Mouse (Mus musculus): ENCODE measurements around the gene Hoxa10.

The Hoxa10 gene

GRCm38 (mm10) chr6:52240389-52241000, at the start of gene Hoxa10:
Gene Hoxa10 (minus strand): TSS chr6:52240854.
- peak; percentile 93 for DNase-seq

GRCm38 (mm10) chr6:52290186-52290585, 49.5 kb upstream of the Hoxa10 start:
- no peak for DNase-seq

DNA sequence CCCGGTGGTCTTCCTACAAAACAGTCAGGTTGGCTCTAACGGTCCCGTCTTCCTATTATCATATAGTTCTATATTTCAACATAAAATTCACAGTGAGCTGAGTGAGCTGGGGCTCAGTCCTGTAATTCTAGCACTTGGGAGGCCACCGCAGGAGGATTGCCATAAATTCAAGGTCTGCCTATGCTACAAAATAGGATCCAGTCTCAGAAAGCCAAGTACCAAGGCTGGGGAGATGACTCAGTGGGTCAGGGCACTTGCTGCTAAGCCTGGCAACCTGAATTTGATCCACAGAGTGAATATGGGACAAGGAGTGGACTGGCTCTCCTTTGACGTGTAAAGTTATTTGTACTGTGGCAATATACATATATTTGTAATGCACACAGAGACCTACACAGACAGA, 43.2 kb upstream of the Hoxa10 start:
- DNase-seq, result no peak

DNA sequence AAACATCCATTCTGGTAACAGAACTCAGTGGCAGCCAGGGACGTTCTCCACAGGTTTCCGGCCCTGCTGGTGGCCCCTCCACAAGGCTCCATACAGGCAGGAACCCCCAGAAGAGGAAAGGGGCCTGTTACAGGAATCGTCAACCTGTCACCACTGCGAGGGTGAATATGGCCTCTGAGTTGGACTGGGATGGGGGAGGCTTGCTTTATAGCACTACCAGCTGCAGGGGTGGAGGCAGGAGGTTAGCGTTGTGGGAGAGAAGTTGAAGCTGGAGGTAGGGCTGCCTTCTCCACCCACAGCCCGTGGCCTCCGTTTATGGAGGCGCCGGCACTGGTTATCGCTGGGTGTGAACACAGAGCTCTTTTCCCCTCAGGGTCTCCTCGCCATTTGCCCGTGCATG, 40.4 kb upstream of the Hoxa10 start:
- no peak for DNase-seq

DNA sequence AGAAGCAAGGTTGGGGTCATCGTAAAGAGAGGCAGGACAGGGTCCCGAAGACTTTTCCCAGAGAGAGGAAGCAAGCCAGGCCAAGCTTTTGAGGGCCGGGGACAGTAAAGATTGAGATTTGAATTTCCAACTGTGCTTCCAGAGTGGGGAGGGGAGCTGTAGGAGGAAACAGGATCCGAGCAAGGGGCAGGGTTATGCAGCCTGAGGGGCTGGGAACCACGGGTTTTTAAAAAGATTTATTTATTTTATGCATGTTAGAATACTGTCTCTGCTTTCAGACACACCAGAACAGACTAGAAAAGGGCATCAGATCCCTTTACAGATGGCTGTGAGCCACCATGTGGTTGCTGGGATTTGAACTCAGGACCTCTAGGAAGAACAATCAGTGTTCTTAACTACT, 36.3 kb upstream of the Hoxa10 start:
- no peak for DNase-seq

- DNase-seq, result no peak
These were observed 35.7 kb upstream of the Hoxa10 start for GRCm38 (mm10) chr6:52276382-52276781.

GRCm38 (mm10) chr6:52275563-52276280, 35.1 kb upstream of the Hoxa10 start:
- no peak for DNase-seq

- no peak for DNase-seq
These were observed 33.9 kb upstream of the Hoxa10 start for GRCm38 (mm10) chr6:52274576-52274975.

GRCm38 (mm10) chr6:52273656-52274280, 33.1 kb upstream of the Hoxa10 start:
- DNase-seq, result no peak

DNA sequence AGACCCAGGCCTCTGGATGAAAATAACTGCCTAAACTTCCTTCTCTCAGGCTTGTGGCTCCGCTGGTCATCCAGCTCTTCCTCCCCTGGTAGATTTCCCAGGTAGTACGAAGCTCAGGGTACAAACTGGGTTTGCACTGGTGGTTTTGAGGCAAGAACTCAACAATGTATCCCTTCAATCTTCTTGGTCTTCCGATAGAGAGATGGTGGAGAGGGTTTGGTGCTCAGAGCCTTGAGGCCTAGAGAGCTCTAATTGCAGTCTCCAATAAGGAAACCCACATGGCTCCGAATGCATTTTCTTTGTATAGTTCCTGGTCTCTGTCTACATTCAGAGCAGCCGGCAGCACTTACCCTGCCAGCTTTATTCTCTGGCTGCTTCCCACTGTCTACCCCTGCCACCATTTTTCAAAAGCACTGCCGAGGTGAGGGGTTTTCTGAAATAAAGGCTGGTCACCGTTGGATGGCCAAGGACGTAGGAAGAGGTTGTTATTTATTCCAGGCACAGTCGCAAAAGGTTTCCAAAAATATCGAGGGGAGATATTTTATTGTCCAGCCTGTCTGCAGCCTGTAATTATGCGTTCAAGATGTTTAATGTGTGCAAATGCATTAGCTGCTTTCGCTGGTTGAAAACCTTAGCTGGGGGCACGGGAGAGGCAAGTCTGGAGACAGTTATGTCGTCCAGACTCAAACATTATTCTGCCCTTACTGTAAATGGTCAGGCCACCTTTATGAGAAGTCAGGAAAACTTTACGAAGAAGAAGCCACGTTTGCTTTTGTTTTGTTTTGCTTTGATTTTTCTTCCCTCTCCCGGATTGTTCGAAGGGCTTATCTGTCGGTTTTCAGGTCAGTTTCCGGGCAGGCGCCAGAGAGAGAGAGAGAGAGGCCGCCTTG, 32.4 kb upstream of the Hoxa10 start:
- DNase-seq, result no peak

- peak; percentile 65 for DNase-seq
These were observed 30.1 kb upstream of the Hoxa10 start for GRCm38 (mm10) chr6:52270494-52271480.

DNA sequence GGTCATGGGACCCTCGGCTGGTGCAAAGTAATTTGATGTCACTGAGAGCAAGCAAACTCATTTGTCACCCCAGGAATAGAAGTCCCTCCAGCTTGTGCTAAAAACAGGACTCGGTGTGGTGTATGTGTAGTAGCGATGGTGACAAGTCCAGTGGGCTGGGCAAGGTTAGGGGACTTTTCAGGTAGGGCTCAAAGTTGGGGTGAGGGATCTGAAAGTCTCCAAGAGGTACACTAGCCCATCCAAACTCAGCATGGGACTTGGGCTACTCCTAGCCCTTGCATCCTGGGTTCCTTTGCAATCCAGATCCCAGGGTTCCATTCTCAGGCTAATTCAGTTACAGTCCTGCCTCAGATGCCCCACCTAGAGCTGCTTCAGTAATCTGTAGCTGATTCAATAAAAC, 28.1 kb upstream of the Hoxa10 start:
- no peak for DNase-seq

GRCm38 (mm10) chr6:52268341-52268740, 27.7 kb upstream of the Hoxa10 start:
- no peak for DNase-seq

DNA sequence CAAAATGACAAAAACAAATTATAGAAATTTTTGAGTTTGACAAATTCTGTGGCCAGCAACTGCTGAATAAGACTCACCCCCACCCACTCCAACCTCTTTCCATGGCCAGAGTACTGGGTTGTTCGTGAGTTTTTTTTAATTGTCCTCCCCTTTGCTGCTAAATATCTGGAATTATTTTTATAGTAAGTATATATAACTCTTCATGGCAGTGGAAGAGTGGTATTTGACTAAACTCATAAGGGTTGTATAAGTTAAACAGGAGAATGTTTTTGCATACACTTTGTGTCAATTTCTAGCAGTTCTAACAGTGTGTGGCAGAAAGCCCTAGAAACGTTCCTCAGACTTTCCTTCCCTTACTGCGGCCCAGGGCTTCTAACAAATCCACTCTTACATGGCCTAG, 27.0 kb upstream of the Hoxa10 start:
- DNase-seq, result no peak

DNA sequence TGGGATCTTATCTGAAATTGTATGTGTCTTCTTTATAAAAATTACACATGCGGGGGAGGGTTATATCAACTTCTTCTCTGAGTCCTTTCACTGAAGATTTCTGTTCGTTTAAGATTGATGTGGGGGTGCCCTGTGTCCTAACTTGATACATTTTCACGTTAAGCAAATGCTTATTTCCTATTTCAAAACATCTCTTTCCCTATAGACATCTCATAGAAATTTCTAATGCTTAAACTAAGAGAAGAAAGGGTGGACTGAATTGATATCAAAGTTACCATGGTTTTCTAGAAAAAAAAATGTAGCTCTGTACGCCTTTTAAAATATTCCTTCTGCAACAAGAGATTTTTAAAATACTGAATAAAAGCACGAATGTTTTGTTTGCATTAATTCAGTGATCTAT, 26.6 kb upstream of the Hoxa10 start:
- no peak for DNase-seq

GRCm38 (mm10) chr6:52266666-52266985, 26.0 kb upstream of the Hoxa10 start:
- no peak for DNase-seq

- DNase-seq, result peak; percentile 26
These were observed 25.4 kb upstream of the Hoxa10 start for GRCm38 (mm10) chr6:52265913-52266665.

GRCm38 (mm10) chr6:52265306-52265912, 24.8 kb upstream of the Hoxa10 start:
- no peak for DNase-seq

- DNase-seq, result no peak
These were observed 23.6 kb upstream of the Hoxa10 start for GRCm38 (mm10) chr6:52264106-52264790.

- no peak for DNase-seq
These were observed 22.6 kb upstream of the Hoxa10 start for GRCm38 (mm10) chr6:52263321-52263585.

Measured in kidney, adult 18-20 months (tissue).